Mouse (Mus musculus): ENCODE measurements around the gene Setx.

- TF ChIP-seq EP300 (IDR thresholded peaks at IDR 0.05) (no peak), CTCF (IDR thresholded peaks at IDR 0.05) (no peak)
These were observed 59.4 kb downstream of the Setx start for GRCm38 (mm10) chr2:29183266-29183924.
